Mouse (Mus musculus): Measurements from ENCODE around the gene E2f2. TPM values are rescaled to one million over a fixed set of nuclear protein-coding genes. Genes with fewer than 3 reads are reported as not detected.

The E2f2 gene
- polyA plus RNA-seq, 1 experiment from 2014 or later = 5.5 TPM

Other genes with a start within 250 kb of the E2f2 start
- gene Hmgcl, start 225.9 kb upstream of the E2f2 start, polyA plus RNA-seq (2014; fragmentation: Nextera tagmentation; extraction: Ambion mirVana) = 70.4 and 71.0 TPM in 2 replicates
- 32.9 and 35.7 TPM in 2 replicates for gene Gale, start 208.7 kb upstream of the E2f2 start, polyA plus RNA-seq (2014; fragmentation: Nextera tagmentation; extraction: Ambion mirVana)
- gene Lypla2, start 199.8 kb upstream of the E2f2 start, polyA plus RNA-seq (2014; fragmentation: Nextera tagmentation; extraction: Ambion mirVana) = 163 and 168 TPM in 2 replicates
- 56.1 and 58.0 TPM in 2 replicates for gene Pithd1, start 185.1 kb upstream of the E2f2 start, polyA plus RNA-seq (2014; fragmentation: Nextera tagmentation; extraction: Ambion mirVana)
- 33.7 and 38.1 TPM in 2 replicates for gene Eloa, start 150.6 kb upstream of the E2f2 start, polyA plus RNA-seq (2014; fragmentation: Nextera tagmentation; extraction: Ambion mirVana)
- 331 and 459 TPM in 2 replicates for gene Rpl11, start 119.0 kb upstream of the E2f2 start, polyA plus RNA-seq (2014; fragmentation: Nextera tagmentation; extraction: Ambion mirVana)
- 117 and 118 TPM in 2 replicates for gene Id3, start 28.9 kb upstream of the E2f2 start, polyA plus RNA-seq (2014; fragmentation: Nextera tagmentation; extraction: Ambion mirVana)
- gene Asap3, start 34.0 kb downstream of the E2f2 start, polyA plus RNA-seq (2014; fragmentation: Nextera tagmentation; extraction: Ambion mirVana) = 1.6 and 2.4 TPM in 2 replicates
- gene Tcea3, start 75.3 kb downstream of the E2f2 start, polyA plus RNA-seq (2014; fragmentation: Nextera tagmentation; extraction: Ambion mirVana) = 0.60 and 1.2 TPM in 2 replicates
- 34.4 and 39.7 TPM in 2 replicates for gene Zfp46, start 112.3 kb downstream of the E2f2 start, polyA plus RNA-seq (2014; fragmentation: Nextera tagmentation; extraction: Ambion mirVana)
- 195 and 201 TPM in 2 replicates for gene Hnrnpr, start 138.5 kb downstream of the E2f2 start, polyA plus RNA-seq (2014; fragmentation: Nextera tagmentation; extraction: Ambion mirVana)